Mouse (Mus musculus): ENCODE data around the gene Fgf9. TPM values are rescaled to one million over a fixed set of nuclear protein-coding genes. Genes with fewer than 3 reads are reported as not detected.

Fgf9 gene
- polyA plus RNA-seq, 1 experiment from 2014 or later, result 9.4 TPM

DNA sequence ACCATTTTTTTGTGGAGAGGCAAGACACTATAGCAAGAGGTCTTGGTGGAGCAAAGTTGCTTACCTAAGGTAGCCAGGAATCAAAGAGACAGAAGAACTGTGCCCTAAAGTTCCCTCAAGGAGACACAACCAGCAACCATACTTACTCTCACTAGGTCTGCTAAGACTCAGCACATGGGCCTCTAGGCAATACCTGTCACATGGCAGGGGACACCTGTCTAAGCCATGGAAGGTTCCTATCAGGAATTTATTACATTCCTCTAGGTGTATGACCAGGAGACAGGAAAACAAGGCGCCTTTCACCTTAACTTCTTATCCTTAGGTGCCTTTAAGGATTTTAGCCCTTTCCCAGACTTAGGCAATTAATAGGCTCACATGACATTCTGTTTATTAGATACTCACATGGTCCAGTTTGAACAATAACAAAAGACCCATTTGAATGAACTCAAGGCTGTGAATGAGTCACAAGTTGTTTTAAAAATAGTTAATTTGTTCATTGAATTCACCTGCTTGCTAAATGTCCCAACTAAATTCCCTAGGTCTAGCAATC lies 69.2 kb downstream of the Fgf9 start:
- H3K27ac ChIP-seq (replicated peaks; ENCODE audit: low read depth, low read length), result no peak overlapping the region
- H3K4me2 ChIP-seq (ENCODE audit: low read depth, severe bottlenecking), result no peak overlapping the region
- 82% methylated on average over 1 of the region's 1 CpGs for WGBS
- no peak overlapping the region for H3K9ac ChIP-seq (ENCODE audit: low read length)
- H3K36me3 ChIP-seq (ENCODE audit: control insufficient read depth, insufficient read depth, low read length), result no peaks in the 10 kb centered on the region
- no peaks in the 10 kb centered on the region for H3K27me3 ChIP-seq (ENCODE audit: control insufficient read depth, insufficient read depth, low read length)
- no peaks in the 10 kb centered on the region for H3K9me3 ChIP-seq (ENCODE audit: control insufficient read depth, low read length)
- DNase-seq (ENCODE audit: low spot score) (no peak), ATAC-seq (ENCODE audit: insufficient number of reproducible peaks, low FRiP score, low TSS enrichment, low read depth) (no peak)
- no peaks in the 10 kb centered on the region for H3K4me1 ChIP-seq (ENCODE audit: control insufficient read depth, insufficient read depth, low read length)
- H3K4me3 ChIP-seq (ENCODE audit: low read depth, low read length), result no peak overlapping the region

DNA sequence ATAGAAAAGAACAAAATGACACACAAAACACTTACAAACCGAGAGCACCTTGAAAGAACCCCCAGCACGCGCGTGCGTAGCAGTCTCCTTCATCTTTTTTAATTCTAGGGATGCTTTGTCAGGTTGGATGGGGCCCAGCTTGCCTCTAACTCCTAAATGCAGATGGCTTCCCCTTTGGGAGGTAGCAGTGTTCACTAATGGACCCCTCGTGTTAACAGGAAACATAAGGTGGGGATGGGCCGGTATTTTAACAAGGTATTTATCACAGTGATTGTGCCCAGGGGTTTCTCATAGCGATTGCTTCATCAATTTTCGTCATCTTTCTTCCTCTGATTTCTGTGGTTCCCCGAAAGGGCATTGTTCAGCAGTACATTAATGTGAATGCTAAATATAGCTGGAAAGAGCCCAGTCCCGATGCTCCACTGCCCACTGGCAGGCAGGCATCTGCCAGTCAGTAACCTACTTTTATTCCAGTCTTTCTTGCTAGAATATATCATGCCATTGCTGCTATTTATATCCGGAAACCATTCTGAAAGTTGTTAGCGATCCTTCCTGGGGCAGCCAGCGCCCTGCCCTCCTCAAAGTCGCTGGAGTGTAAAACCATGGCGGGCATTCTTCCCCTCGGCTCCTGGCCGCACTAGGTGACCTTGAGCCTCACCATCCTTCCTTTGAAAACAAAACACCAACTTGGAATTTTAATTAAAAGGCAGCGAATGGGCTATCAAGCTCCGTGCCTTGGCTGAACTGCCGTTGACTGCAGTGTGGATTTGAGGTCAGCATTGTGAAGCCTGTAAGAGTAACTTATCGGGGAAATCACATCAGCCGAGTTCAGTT lies 79.5 kb downstream of the Fgf9 start:
- DNase-seq (ENCODE audit: low spot score) (no peak), ATAC-seq (ENCODE audit: insufficient number of reproducible peaks, low FRiP score, low TSS enrichment, low read depth) (no peak)
- no peak overlapping the region for H3K4me2 ChIP-seq (ENCODE audit: low read depth, severe bottlenecking)
- WGBS, result 66% methylated on average over 23 of the region's 23 CpGs
- H3K27me3 ChIP-seq (ENCODE audit: control insufficient read depth, insufficient read depth, low read length), result no peaks in the 10 kb centered on the region
- no peaks in the 10 kb centered on the region for H3K9me3 ChIP-seq (ENCODE audit: control insufficient read depth, low read length)
- H3K9ac ChIP-seq (ENCODE audit: low read length), result no peak overlapping the region
- no peaks in the 10 kb centered on the region for H3K36me3 ChIP-seq (ENCODE audit: control insufficient read depth, insufficient read depth, low read length)
- no peak overlapping the region for H3K27ac ChIP-seq (replicated peaks; ENCODE audit: low read depth, low read length)
- peaks cover 10% of the 10 kb centered on the region for H3K4me1 ChIP-seq (ENCODE audit: control insufficient read depth, insufficient read depth, low read length)
- no peak overlapping the region for H3K4me3 ChIP-seq (ENCODE audit: low read depth, low read length)

DNA sequence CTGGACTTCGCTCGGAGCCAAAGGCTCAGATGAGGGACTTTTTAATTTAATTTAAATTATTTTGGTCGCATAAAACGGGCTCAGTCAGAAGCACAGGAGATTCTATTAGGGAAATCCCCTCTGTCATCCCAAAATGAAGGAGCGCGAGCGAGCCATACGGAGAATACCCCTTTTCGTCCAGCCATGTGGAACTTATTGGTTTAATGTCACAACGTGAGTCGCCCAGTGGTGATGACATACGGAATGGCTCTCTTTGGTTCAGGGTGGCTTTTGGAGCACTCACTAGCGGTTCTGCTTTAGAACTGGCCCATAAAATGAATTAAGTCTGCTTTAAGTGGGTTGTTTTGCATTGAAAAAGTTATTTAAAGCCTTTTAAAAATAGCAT lies 80.1 kb downstream of the Fgf9 start:
- WGBS, result 58% methylated on average over 13 of the region's 13 CpGs
- H3K9me3 ChIP-seq (ENCODE audit: control insufficient read depth, low read length), result no peaks in the 10 kb centered on the region
- no peak overlapping the region for H3K27ac ChIP-seq (replicated peaks; ENCODE audit: low read depth, low read length)
- no peak overlapping the region for H3K4me2 ChIP-seq (ENCODE audit: low read depth, severe bottlenecking)
- H3K4me3 ChIP-seq (ENCODE audit: low read depth, low read length), result no peak overlapping the region
- no peak overlapping the region for H3K9ac ChIP-seq (ENCODE audit: low read length)
- H3K36me3 ChIP-seq (ENCODE audit: control insufficient read depth, insufficient read depth, low read length), result no peaks in the 10 kb centered on the region
- H3K27me3 ChIP-seq (ENCODE audit: control insufficient read depth, insufficient read depth, low read length), result no peaks in the 10 kb centered on the region
- DNase-seq (ENCODE audit: low spot score) (no peak), ATAC-seq (ENCODE audit: insufficient number of reproducible peaks, low FRiP score, low TSS enrichment, low read depth) (no peak)
- H3K4me1 ChIP-seq (ENCODE audit: control insufficient read depth, insufficient read depth, low read length), result peaks cover 10% of the 10 kb centered on the region

DNA sequence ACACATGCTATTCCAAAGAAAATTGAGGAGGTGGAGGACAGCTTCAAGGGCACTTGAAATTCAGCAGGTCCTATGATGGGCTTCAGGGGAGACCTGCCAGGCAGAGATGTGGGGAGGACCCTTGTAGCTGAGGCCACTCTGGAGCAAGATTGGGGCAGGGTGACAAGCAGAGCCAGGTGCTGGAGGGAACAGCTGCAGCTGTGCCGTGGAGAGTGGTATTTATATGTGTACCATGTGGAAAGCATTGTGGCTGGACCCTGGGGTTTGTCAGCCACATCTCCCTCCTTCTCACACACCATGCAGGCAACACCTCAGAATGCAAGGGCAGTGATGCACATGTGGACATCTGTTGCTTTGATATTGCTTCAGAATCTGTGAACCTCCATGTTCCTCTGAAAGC lies 81.8 kb downstream of the Fgf9 start:
- peak; percentile 66 for DNase-seq (ENCODE audit: low spot score)
- peak; percentile 60; the same call in 1 of the 2 replicates for ATAC-seq (ENCODE audit: insufficient number of reproducible peaks, low FRiP score, low TSS enrichment, low read depth)
- no peak overlapping the region for H3K4me2 ChIP-seq (ENCODE audit: low read depth, severe bottlenecking)
- peaks cover 10% of the 10 kb centered on the region for H3K4me1 ChIP-seq (ENCODE audit: control insufficient read depth, insufficient read depth, low read length)
- H3K27ac ChIP-seq (replicated peaks; ENCODE audit: low read depth, low read length), result no peak overlapping the region
- H3K9ac ChIP-seq (ENCODE audit: low read length), result no peak overlapping the region
- no peaks in the 10 kb centered on the region for H3K36me3 ChIP-seq (ENCODE audit: control insufficient read depth, insufficient read depth, low read length)
- 8% methylated on average over 1 of the region's 1 CpGs for WGBS
- H3K9me3 ChIP-seq (ENCODE audit: control insufficient read depth, low read length), result no peaks in the 10 kb centered on the region
- no peaks in the 10 kb centered on the region for H3K27me3 ChIP-seq (ENCODE audit: control insufficient read depth, insufficient read depth, low read length)
- no peak overlapping the region for H3K4me3 ChIP-seq (ENCODE audit: low read depth, low read length)

DNA sequence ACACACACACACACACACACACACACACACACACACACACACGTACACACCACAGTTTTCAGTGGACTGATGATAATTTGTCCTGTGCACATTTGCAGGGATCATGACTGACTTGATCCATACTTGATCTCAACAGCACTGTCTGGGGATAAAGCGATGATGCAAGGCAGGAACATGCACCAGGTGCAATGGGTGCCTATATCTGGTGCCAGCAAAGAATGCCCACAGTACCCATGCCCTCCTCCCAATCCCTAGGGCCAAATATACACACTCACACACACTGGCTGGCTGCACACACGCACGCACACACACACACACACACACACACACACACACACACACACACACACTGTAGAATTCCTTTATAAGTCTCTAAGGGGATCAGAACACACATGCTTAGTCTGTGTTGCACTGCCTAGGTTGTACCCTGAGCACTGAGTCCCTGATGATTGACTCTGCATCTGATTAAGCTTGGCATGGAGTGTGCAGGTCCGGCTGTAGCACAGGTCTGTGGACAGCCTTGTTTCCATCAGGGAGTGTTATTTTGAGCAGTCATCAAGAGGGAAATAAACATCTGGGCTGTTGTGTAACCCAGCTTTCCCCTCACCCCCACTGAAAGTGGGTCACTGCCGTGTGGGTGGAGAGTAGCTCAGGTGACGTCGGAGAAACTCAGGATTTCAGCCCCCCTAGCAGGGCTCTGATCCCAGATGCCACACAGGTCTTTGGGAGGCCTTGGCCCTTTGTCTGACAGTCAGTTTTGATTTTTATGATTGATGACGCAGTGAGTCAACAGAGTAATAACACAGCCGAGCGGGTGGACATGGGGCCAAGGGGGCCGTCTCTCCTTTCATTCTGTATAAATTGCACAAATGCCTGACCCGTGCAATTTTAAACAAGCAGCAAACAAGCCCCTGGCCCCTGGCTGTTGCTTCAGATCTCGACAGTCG lies 83.4 kb downstream of the Fgf9 start:
- H3K27me3 ChIP-seq (ENCODE audit: control insufficient read depth, insufficient read depth, low read length), result no peaks in the 10 kb centered on the region
- H3K27ac ChIP-seq (replicated peaks; ENCODE audit: low read depth, low read length), result no peak overlapping the region
- no peak overlapping the region for H3K9ac ChIP-seq (ENCODE audit: low read length)
- peaks cover 10% of the 10 kb centered on the region for H3K4me1 ChIP-seq (ENCODE audit: control insufficient read depth, insufficient read depth, low read length)
- H3K4me2 ChIP-seq (ENCODE audit: low read depth, severe bottlenecking), result no peak overlapping the region
- ATAC-seq (ENCODE audit: insufficient number of reproducible peaks, low FRiP score, low TSS enrichment, low read depth) (peak; percentile 71), DNase-seq (ENCODE audit: low spot score) (peak; percentile 49)
- no peaks in the 10 kb centered on the region for H3K9me3 ChIP-seq (ENCODE audit: control insufficient read depth, low read length)
- H3K36me3 ChIP-seq (ENCODE audit: control insufficient read depth, insufficient read depth, low read length), result no peaks in the 10 kb centered on the region
- H3K4me3 ChIP-seq (ENCODE audit: low read depth, low read length), result no peak overlapping the region
- 38% methylated on average over 15 of the region's 15 CpGs for WGBS

DNA sequence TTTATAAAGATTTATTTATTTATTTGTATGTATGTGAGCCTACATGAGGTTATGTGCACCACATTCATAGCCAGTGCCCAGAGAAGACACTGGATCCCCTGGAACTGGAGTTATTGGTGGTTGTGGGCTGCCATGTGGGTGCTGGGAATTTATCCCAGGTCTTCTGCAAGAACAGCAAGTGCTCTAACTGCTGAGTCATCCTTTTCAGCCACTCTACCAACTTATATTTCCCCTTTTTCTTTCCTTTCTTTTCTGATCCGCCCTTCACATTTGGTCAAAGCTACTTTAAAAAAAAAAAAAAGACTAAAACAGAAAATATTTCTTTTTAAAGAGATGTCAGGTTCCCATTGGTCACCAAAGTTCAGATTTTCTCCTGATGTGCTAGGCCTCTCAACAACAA lies 90.3 kb downstream of the Fgf9 start:
- no peak overlapping the region for H3K27ac ChIP-seq (replicated peaks; ENCODE audit: low read depth, low read length)
- no peaks in the 10 kb centered on the region for H3K9me3 ChIP-seq (ENCODE audit: control insufficient read depth, low read length)
- no peaks in the 10 kb centered on the region for H3K27me3 ChIP-seq (ENCODE audit: control insufficient read depth, insufficient read depth, low read length)
- H3K4me3 ChIP-seq (ENCODE audit: low read depth, low read length), result no peak overlapping the region
- H3K36me3 ChIP-seq (ENCODE audit: control insufficient read depth, insufficient read depth, low read length), result no peaks in the 10 kb centered on the region
- H3K4me1 ChIP-seq (ENCODE audit: control insufficient read depth, insufficient read depth, low read length), result no peaks in the 10 kb centered on the region
- ATAC-seq (ENCODE audit: insufficient number of reproducible peaks, low FRiP score, low TSS enrichment, low read depth) (no peak), DNase-seq (ENCODE audit: low spot score) (no peak)
- H3K9ac ChIP-seq (ENCODE audit: low read length), result no peak overlapping the region
- WGBS, result 79% methylated on average over 1 of the region's 1 CpGs
- H3K4me2 ChIP-seq (ENCODE audit: low read depth, severe bottlenecking), result no peak overlapping the region

Other genes with a start within 250 kb of the Fgf9 start
- 59.1 and 61.0 TPM in 2 replicates for gene Ska3, start 244.4 kb upstream of the Fgf9 start, polyA plus RNA-seq (2014; fragmentation: Nextera tagmentation; extraction: Ambion mirVana)
- gene Mrpl57, start 244.3 kb upstream of the Fgf9 start, polyA plus RNA-seq (2014; fragmentation: Nextera tagmentation; extraction: Ambion mirVana), result 124 and 125 TPM in 2 replicates
- gene Zdhhc20, start 180.3 kb upstream of the Fgf9 start, polyA plus RNA-seq (2014; fragmentation: Nextera tagmentation; extraction: Ambion mirVana), result 61.6 and 63.5 TPM in 2 replicates
- gene Micu2, start 71.3 kb upstream of the Fgf9 start, polyA plus RNA-seq (2014; fragmentation: Nextera tagmentation; extraction: Ambion mirVana), result 53.8 and 59.8 TPM in 2 replicates

Data from limb, embryonic 11.5 days (tissue).